Mouse (Mus musculus): ENCODE results near the gene Rhoa. TPM values are rescaled to one million over a fixed set of nuclear protein-coding genes. Genes with fewer than 3 reads are reported as not detected.

The Rhoa gene
- total RNA-seq, 2 experiments from 2014 or later: 237 to 241 TPM

Other genes with a start within 250 kb of the Rhoa start
- not detected for gene Mst1, start 225.7 kb upstream of the Rhoa start, total RNA-seq (2021)
- 10 to 100 TPM; 94.2 to 97.4 TPM for gene Rnf123, start 222.8 kb upstream of the Rhoa start, total RNA-seq (2021)
- gene Apeh, start 211.5 kb upstream of the Rhoa start, total RNA-seq (2021): 10 to 100 TPM; 38.6 to 50.2 TPM
- under 1 TPM in 1 of 2 experiments, not detected in 1; 0.03 TPM for gene Bsn, start 115.7 kb upstream of the Rhoa start, total RNA-seq (2021)
- gene Dag1, start 42.2 kb upstream of the Rhoa start, total RNA-seq (2021): 100 to 1,000 TPM; 320 to 353 TPM
- gene Nicn1, start 15.7 kb upstream of the Rhoa start, total RNA-seq (2021): 10 to 100 TPM; 21.3 to 21.5 TPM
- 1 to 10 TPM; 4.0 to 5.2 TPM for gene Amt, start 9.3 kb upstream of the Rhoa start, total RNA-seq (2021)
- gene Tcta, start within 50 bp of the Rhoa start, total RNA-seq (2021): 10 to 100 TPM; 59.3 to 62.3 TPM
- gene Gpx1, start 32.8 kb downstream of the Rhoa start, total RNA-seq (2021): 100 to 1,000 TPM; 103 to 108 TPM
- 10 to 100 TPM; 69.7 to 74.8 TPM for gene Usp4, start 41.7 kb downstream of the Rhoa start, total RNA-seq (2021)
- under 1 TPM; 0.49 to 0.83 TPM for gene 1700102P08Rik, start 86.7 kb downstream of the Rhoa start, total RNA-seq (2021)
- gene Ccdc36, start 122.4 kb downstream of the Rhoa start, total RNA-seq (2021): not detected
- not detected for gene BC048562, start 130.4 kb downstream of the Rhoa start, total RNA-seq (2021)
- gene Ccdc71, start 154.4 kb downstream of the Rhoa start, total RNA-seq (2021): 10 to 100 TPM; 22.9 to 24.1 TPM
- gene Klhdc8b, start 155.5 kb downstream of the Rhoa start, total RNA-seq (2021): 1 to 10 TPM; 6.8 to 8.9 TPM
- gene Lamb2, start 173.6 kb downstream of the Rhoa start, total RNA-seq (2021): 100 to 1,000 TPM; 344 to 366 TPM
- gene Usp19, start 184.5 kb downstream of the Rhoa start, total RNA-seq (2021): 100 to 1,000 TPM in 1 of 2 experiments, 10 to 100 TPM in 1; 99.1 to 105 TPM
- 10 to 100 TPM; 78.8 to 82.3 TPM for gene Qars, start 201.6 kb downstream of the Rhoa start, total RNA-seq (2021)
- 10 to 100 TPM; 60.4 to 60.5 TPM for gene Qrich1, start 210.7 kb downstream of the Rhoa start, total RNA-seq (2021)

All from heart, postnatal 36 days (tissue).